Mouse (Mus musculus) brain, embryonic 14.5 days (tissue): Measurements from ENCODE around the gene Nxpe4.

Experiments
- CTCF ChIP-seq: fragments of 200-500 bp; IDR thresholded peaks from 2 replicates; pipeline ENCODE4 v1.5.1; 2012; ENCODE audit warnings: inconsistent platforms, mild to moderate bottlenecking, moderate library complexity, borderline replicate concordance; ENCODE audit not compliant: insufficient read depth, insufficient read length; ENCODE audit errors: extremely low read depth
- POLR2A ChIP-seq: fragments of 200-500 bp; IDR thresholded peaks from 2 replicates; pipeline ENCODE4 v1.6.1; 2012; ENCODE audit warnings: mild to moderate bottlenecking, inconsistent platforms, borderline replicate concordance; ENCODE audit not compliant: poor library complexity, insufficient read depth, insufficient read length, severe bottlenecking; ENCODE audit errors: extremely low read depth

GRCm38 (mm10) chr9:48432449-48432848, 270.6 kb downstream of the Nxpe4 start:
- no peak for TF ChIP-seq POLR2A
- TF ChIP-seq CTCF: no peak
